Mouse (Mus musculus) adrenal gland (tissue): ENCODE results near the gene Pou2f1.

Source experiments
- intact Hi-C: fragments of 180-260 bp; cut with DNase I; formaldehyde crosslinking; loops from one replicate; pipeline ENCODE4 v1.15.1; 2025

The Pou2f1 gene

GRCm38 (mm10) chr1:165966156-165966914 is 36.1 kb downstream of the Pou2f1 start:
- intact Hi-C loops: loop anchor here (2.0 to 10.0 kb wide), 3 partner anchors 62 to 189 kb away; no protein-coding TSS in a partner anchor

- intact Hi-C loops: loop anchor here (10.0 kb wide), 1 partner anchor 57 kb away; no protein-coding TSS in a partner anchor
Measured at GRCm38 (mm10) chr1:165961676-165962364, 40.7 kb downstream of the Pou2f1 start.

- intact Hi-C loops: no loop called here
Measured at GRCm38 (mm10) chr1:165958159-165958558, 44.3 kb downstream of the Pou2f1 start.

GRCm38 (mm10) chr1:165948214-165948813 is 54.2 kb downstream of the Pou2f1 start:
- intact Hi-C loops: no loop called here

DNA sequence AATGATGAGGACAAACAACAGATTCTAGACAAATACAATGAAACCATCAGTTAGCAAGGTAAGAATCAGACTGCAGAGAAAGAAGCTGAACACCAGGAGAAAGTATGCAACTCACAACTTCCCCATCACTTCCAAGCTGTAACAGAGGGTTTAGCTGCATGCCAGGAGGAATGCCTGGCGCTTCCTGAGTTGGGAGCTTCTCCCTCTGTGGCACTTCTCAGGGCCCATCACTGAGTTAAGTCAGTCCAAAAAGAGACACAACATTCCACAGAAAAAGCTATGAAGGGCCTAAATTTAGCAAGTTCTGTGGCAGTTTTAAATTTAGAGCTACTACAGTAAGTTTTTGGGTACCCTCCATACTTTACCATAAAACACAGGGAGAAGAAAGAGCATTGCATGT is 59.2 kb downstream of the Pou2f1 start:
- intact Hi-C loops: no loop called here

DNA sequence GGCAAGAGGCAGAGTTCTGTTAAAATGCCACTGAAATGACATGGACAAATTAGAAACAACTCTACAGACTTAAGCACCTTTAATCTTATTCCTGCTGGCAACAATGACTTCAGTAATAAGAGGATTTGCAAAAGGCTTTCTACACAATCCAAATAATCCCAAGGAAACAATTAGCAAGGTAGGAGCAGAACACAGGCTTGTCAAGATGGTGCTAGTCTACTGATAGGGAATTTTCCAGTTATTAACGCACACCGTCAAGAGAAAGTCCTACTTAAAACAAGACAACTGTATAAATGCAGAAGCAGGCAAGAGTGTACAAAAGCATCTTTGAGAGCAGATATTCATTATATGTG is 67.0 kb downstream of the Pou2f1 start:
- intact Hi-C loops: no loop called here

GRCm38 (mm10) chr1:165934648-165935465 is 67.6 kb downstream of the Pou2f1 start:
- intact Hi-C loops: no loop called here

DNA sequence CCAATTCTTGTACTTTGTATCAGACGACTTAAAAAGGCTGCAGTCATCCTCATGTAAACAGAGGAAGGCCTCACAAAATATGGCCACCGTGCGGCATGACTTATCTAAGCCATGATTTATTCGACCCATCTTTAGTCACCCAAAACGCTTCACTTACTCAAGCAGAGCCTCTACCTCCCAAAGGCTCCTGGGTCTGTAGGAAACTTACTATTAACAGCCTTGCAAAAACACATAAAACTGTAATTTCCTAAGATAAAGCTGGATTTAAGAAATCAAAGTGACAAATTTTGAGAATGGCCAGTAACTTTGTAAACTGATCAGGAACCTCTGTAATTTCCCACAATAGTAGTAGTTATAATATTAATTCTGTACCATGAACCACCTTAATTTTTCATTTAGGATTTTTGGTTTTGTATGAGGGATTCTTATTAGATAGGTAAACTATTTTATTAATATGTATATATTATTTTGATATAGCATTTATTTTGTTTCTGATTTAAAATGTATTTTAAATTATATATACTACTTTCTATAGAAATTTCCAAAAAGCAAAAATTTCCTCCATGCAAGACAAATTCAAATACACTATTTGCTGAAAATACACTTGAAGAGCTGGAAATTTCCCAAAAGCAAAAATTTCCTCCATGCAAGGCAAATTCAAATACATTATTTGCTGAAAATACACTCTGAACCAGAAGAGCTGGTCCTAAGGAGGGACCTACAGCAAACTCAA is 68.4 kb downstream of the Pou2f1 start:
- intact Hi-C loops: no loop called here

DNA sequence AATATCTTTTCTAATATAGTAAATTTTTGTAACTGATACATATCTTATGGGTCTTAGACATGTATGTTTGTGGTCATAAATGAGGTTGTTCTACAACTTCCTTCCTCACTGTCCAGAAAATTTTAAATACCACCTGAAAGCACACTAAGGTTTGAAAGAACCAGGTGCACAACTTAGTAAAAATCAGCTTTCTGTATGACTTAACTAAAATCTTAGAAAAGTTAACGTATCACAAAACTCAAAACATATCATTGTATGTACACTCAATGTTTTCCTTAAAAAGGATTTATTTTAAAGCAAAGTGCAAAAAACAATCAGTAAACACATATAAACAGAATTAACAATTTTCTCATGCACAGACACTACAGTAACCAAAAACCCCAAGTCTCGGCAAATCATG is 69.6 kb downstream of the Pou2f1 start:
- intact Hi-C loops: no loop called here

GRCm38 (mm10) chr1:165930510-165930909 is 72.0 kb downstream of the Pou2f1 start:
- intact Hi-C loops: no loop called here

- intact Hi-C loops: no loop called here
Measured at GRCm38 (mm10) chr1:165927507-165928279, 74.8 kb downstream of the Pou2f1 start.

DNA sequence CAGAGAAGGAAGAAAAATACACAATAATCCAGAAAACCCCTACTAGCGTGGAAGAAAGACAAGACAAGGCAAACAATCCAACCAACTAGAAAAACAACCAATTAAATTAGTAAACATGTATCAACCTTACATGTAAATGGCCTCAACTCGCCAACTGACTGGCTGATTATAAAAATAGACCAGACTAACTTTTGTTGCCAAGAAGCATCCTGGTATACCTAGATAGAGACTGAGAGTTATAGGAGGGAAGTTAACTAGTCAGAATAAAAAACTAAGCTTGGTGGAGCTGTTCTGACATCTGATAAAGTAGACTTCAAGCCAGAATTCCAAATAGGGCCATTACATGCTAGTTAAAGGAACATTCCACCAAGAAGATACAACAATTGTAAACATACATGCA is 77.3 kb downstream of the Pou2f1 start:
- intact Hi-C loops: no loop called here

- intact Hi-C loops: no loop called here
Measured at GRCm38 (mm10) chr1:165922488-165922887, 80.0 kb downstream of the Pou2f1 start.

DNA sequence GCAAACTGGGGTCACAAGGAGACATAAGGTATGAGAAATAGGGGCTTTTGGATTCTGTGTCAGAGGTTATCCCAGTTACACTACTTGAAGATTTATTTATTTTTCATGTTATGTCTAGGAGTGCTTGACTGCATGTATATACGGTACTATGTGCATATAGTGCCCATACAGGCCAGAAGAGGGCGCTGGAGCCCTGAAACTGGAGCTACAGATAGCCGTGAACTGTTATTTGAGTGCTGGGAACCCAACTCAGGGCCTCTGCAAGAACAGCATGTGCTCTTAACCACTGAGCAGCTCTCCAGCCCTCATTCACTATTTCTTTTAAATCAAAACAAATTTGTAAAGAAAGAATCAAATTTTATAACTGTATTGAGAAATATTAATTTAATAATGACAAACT is 81.5 kb downstream of the Pou2f1 start:
- intact Hi-C loops: no loop called here

GRCm38 (mm10) chr1:165914416-165914801 is 88.1 kb downstream of the Pou2f1 start:
- intact Hi-C loops: no loop called here

- intact Hi-C loops: no loop called here
Measured at GRCm38 (mm10) chr1:165913720-165914415, 88.6 kb downstream of the Pou2f1 start.

- intact Hi-C loops: loop anchor here (10.0 kb wide), 1 partner anchor 55 kb away; no protein-coding TSS in a partner anchor
Measured at GRCm38 (mm10) chr1:165909471-165909870, 93.0 kb downstream of the Pou2f1 start.

GRCm38 (mm10) chr1:165908806-165909205 is 93.7 kb downstream of the Pou2f1 start:
- intact Hi-C loops: loop anchor here (10.0 kb wide), 1 partner anchor 56 kb away; no protein-coding TSS in a partner anchor

DNA sequence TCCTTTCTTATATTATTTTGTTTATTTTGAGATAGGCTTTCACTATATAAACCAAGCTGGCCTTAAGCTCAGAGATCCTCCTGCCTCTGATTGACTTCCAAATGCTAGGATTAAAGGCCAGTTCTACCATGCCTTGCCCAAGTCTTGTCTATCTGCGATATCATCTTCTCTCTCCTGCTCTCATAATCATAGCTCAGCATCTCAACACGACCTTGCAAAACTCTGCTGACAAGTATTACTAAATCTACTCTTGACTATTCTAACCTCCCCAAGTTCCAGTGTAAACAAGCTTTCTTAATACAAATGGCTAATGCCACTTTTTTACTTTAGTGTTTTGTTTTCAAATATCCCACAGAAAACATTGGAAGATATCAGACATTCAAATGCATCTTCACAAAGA is 94.3 kb downstream of the Pou2f1 start:
- intact Hi-C loops: loop anchor here (10.0 kb wide), 1 partner anchor 57 kb away; no protein-coding TSS in a partner anchor
